Mouse (Mus musculus) liver, embryonic 15.5 days (tissue): ENCODE measurements at regions not wholly inside any gene's neighbourhood (a gene's known extent, or its start where the extent isn't known, plus 50 kb on each side); places are given as distances from the start of the nearest gene placed in this dataset.
A peak's percentile ranks its signal among the peaks of the same experiment; 100 is the strongest.

Experiments
- ATAC-seq: fragments of 200-750 bp; cut with Nextera tagmentation; 2 replicates; pipeline ENCODE4 v1.8.0; 2017; ENCODE audit warnings: moderate number of reproducible peaks, mild to moderate bottlenecking, moderate library complexity; ENCODE audit not compliant: insufficient read depth
- H3K27ac ChIP-seq: fragments of 300-500 bp; sonication (generic); replicated peaks from 2 replicates; pipeline ENCODE4 v1.5.1; 2015; ENCODE audit warnings: mild to moderate bottlenecking, inconsistent platforms
- H3K27me3 ChIP-seq: fragments of 300-500 bp; sonication (generic); 2 replicates; pipeline ENCODE4 v1.6.1; 2015; ENCODE audit warnings: mild to moderate bottlenecking, inconsistent platforms
- H3K36me3 ChIP-seq: fragments of 300-500 bp; sonication (generic); replicated peaks from 2 replicates; pipeline ENCODE4 v1.6.1; 2015; ENCODE audit warnings: moderate library complexity, mild to moderate bottlenecking, inconsistent platforms
- H3K4me1 ChIP-seq: fragments of 300-500 bp; sonication (generic); replicated peaks from 2 replicates; pipeline ENCODE4 v1.6.1; 2015; ENCODE audit warnings: inconsistent platforms
- H3K4me2 ChIP-seq: fragments of 300-500 bp; sonication (generic); 2 replicates; pipeline ENCODE4 v1.6.1; 2015; ENCODE audit warnings: moderate library complexity, mild to moderate bottlenecking, inconsistent platforms
- H3K4me3 ChIP-seq: fragments of 300-500 bp; sonication (generic); replicated peaks from 2 replicates; pipeline ENCODE4 v1.5.1; 2015; ENCODE audit warnings: mild to moderate bottlenecking, inconsistent platforms
- H3K9ac ChIP-seq: fragments of 300-500 bp; sonication (generic); 2 replicates; pipeline ENCODE4 v1.6.1; 2015; ENCODE audit warnings: moderate library complexity, mild to moderate bottlenecking, inconsistent platforms
- H3K9me3 ChIP-seq: fragments of 300-500 bp; sonication (generic); replicated peaks from 2 replicates; pipeline ENCODE4 v1.6.1; 2016; ENCODE audit warnings: inconsistent platforms
- WGBS: fragments of 180-500 bp; shearing (Covaris S2); methylation state at CpG from one replicate; pipeline ENCODE4 v1.1.7; 2015; ENCODE audit warnings: mixed read lengths; ENCODE audit not compliant: insufficient replicate concordance; 5-methylcytosine and 5-hydroxymethylcytosine counted together

GRCm38 (mm10) chr7:67462591-67462990 lies 89.9 kb upstream of the Mef2a start:
- Histone ChIP-seq H3K27ac (no peak overlapping the region), H3K4me1 (peaks cover 47% of the 10 kb centered on the region)
- ATAC-seq = no peak

GRCm38 (mm10) chr7:67461333-67462255 lies 88.9 kb upstream of the Mef2a start:
- Histone ChIP-seq H3K27me3 (no peaks in the 10 kb centered on the region), H3K4me2 (no peak overlapping the region), H3K27ac (no peak overlapping the region), H3K4me3 (no peak overlapping the region), H3K4me1 (peaks cover 47% of the 10 kb centered on the region), H3K9ac (no peak overlapping the region), H3K36me3 (no peaks in the 10 kb centered on the region), H3K9me3 (no peaks in the 10 kb centered on the region)
- 22% methylated on average over 11 of the region's 11 CpGs for WGBS
- peak; percentile 34 for ATAC-seq

More at GRCm38 (mm10) chr7:67462591-67462990, 89.9 kb upstream of the Mef2a start:
- Histone ChIP-seq H3K27me3 (no peaks in the 10 kb centered on the region), H3K4me2 (no peak overlapping the region), H3K9ac (no peak overlapping the region), H3K4me3 (no peak overlapping the region), H3K36me3 (no peaks in the 10 kb centered on the region), H3K9me3 (no peaks in the 10 kb centered on the region)
- WGBS = 33% methylated on average over 9 of the region's 9 CpGs

DNA sequence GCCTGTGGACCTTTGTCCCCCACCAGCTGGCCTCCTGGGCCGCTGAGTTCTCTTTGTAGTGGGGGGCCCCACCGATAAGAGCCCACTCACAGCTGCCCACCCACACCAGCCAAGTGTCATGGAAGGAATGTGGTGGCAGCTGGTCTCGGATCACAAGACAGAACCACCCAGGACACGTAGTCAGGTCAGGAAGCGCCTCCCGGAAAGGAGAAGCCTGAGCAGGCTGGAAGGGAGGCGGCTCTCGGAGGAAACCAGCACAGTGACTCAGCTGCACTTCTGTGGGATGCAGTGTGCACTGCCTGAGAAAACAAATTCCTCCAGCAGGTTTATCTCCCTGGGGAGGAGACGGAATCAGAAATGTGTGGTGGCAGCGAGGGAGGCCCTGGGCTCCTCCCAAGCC lies 87.2 kb upstream of the Mef2a start:
- Histone ChIP-seq H3K9ac (no peak overlapping the region), H3K4me1 (peaks cover 47% of the 10 kb centered on the region), H3K36me3 (no peaks in the 10 kb centered on the region), H3K9me3 (no peaks in the 10 kb centered on the region), H3K27ac (no peak overlapping the region), H3K27me3 (no peaks in the 10 kb centered on the region), H3K4me3 (no peak overlapping the region), H3K4me2 (no peak overlapping the region)
- peak; percentile 19; the same call in 1 of the 2 replicates for ATAC-seq
- 21% methylated on average over 10 of the region's 10 CpGs for WGBS

- Histone ChIP-seq H3K4me1 (peaks cover 44% of the 10 kb centered on the region), H3K27me3 (no peaks in the 10 kb centered on the region), H3K9me3 (no peaks in the 10 kb centered on the region), H3K36me3 (no peaks in the 10 kb centered on the region), H3K4me3 (no peak overlapping the region), H3K9ac (no peak overlapping the region), H3K4me2 (no peak overlapping the region), H3K27ac (no peak overlapping the region)
- ATAC-seq = no peak
- WGBS = 67% methylated on average over 9 of the region's 9 CpGs
Observed at GRCm38 (mm10) chr7:67459209-67459608, 86.6 kb upstream of the Mef2a start.

DNA sequence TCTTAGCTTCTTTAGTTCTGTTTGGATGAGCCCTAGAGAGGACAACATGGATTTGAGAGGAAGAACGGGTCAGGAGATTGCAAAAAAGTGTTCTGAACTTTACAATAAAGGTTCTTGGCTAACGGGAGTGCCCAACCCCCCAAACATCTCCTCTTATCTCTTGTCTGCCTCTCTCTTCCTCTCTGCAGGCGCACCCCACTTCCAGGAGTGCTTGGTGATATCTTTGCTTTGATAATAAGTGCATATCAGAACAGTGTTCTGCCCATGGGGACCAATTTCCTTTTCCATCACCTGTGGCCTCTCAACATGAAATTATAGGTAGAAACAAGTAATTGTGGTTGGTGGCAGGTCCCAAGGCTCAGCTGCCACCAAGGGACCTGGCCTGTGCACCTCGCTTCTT lies 86.0 kb upstream of the Mef2a start:
- peaks cover 39% of the 10 kb centered on the region for H3K4me1 ChIP-seq
- no peak for ATAC-seq
- WGBS = 22% methylated on average over 4 of the region's 4 CpGs
- no peak overlapping the region for H3K9ac ChIP-seq
- H3K9me3 ChIP-seq = no peaks in the 10 kb centered on the region
- no peaks in the 10 kb centered on the region for H3K27me3 ChIP-seq
- H3K36me3 ChIP-seq = no peaks in the 10 kb centered on the region
- H3K4me3 ChIP-seq = no peak overlapping the region
- H3K4me2 ChIP-seq = no peak overlapping the region
- no peak overlapping the region for H3K27ac ChIP-seq

DNA sequence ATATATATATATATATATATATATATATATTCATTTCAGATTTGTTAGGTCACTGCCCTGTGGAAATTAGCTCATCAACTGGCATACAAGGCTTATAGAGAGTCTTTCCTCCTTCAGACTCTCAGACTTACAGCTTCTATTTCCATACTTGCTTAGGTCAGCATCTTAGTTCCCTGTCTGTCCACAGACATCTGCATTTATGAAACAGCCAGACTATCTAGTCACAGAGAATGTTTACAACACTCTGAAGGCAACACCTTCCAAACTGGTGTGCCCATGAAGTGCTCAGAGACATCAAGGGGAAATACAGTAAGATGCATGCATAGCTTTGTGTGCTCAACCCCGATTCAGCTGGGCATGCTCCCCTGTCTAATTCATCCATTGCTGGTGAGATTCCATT lies 85.2 kb upstream of the Mef2a start:
- 65% methylated on average over 1 of the region's 1 CpGs for WGBS
- H3K9ac ChIP-seq = no peak overlapping the region

GRCm38 (mm10) chr7:67456015-67456414 lies 83.4 kb upstream of the Mef2a start:
- Histone ChIP-seq H3K36me3 (no peaks in the 10 kb centered on the region), H3K27ac (no peak overlapping the region), H3K9ac (no peak overlapping the region), H3K4me2 (no peak overlapping the region), H3K4me1 (peaks cover 25% of the 10 kb centered on the region), H3K4me3 (no peak overlapping the region), H3K27me3 (no peaks in the 10 kb centered on the region), H3K9me3 (no peaks in the 10 kb centered on the region)
- WGBS = 55% methylated on average over 4 of the region's 4 CpGs
- no peak for ATAC-seq

More for the DNA sequence above, 85.2 kb upstream of the Mef2a start:
- Histone ChIP-seq H3K4me3 (no peak overlapping the region), H3K9me3 (no peaks in the 10 kb centered on the region), H3K36me3 (no peaks in the 10 kb centered on the region), H3K4me2 (no peak overlapping the region), H3K27me3 (no peaks in the 10 kb centered on the region), H3K27ac (no peak overlapping the region), H3K4me1 (peaks cover 31% of the 10 kb centered on the region)
- ATAC-seq = no peak

DNA sequence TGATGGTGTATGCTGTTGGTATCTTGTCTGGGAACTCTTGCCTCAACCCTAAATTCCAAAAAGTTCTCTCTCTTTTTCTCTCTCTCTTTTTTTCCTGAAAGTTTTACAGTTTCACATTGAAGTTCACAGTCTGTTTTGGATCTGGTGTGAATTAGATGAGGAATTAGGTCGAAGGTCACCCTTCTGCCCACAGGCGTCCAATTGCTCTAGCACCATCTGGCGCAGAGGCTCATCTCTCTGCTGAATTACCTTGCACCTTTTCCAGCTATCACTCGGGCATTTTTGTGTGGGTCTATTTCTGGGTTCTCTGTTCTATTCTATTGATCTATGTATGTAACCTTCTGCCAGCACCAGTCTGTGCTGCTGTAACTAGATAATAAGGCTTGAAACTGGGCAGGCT lies 81.8 kb upstream of the Mef2a start:
- peaks cover 15% of the 10 kb centered on the region for H3K4me1 ChIP-seq
- no peak overlapping the region for H3K4me3 ChIP-seq
- ATAC-seq = no peak
- WGBS = 58% methylated on average over 4 of the region's 4 CpGs
- H3K9ac ChIP-seq = no peak overlapping the region
- H3K27me3 ChIP-seq = no peaks in the 10 kb centered on the region
- H3K27ac ChIP-seq = no peak overlapping the region
- no peaks in the 10 kb centered on the region for H3K36me3 ChIP-seq
- no peaks in the 10 kb centered on the region for H3K9me3 ChIP-seq
- H3K4me2 ChIP-seq = no peak overlapping the region

GRCm38 (mm10) chr7:67451157-67451793 lies 78.6 kb upstream of the Mef2a start:
- Histone ChIP-seq H3K9me3 (no peaks in the 10 kb centered on the region), H3K27ac (no peak overlapping the region)
- ATAC-seq = peak; percentile 37; the same call in 1 of the 2 replicates

GRCm38 (mm10) chr7:67446606-67447005 lies 73.9 kb upstream of the Mef2a start:
- Histone ChIP-seq H3K9ac (no peak overlapping the region), H3K27me3 (no peaks in the 10 kb centered on the region), H3K27ac (no peak overlapping the region), H3K4me1 (peaks cover 17% of the 10 kb centered on the region; the same call in 1 of the 2 replicates), H3K4me3 (no peak overlapping the region), H3K36me3 (no peaks in the 10 kb centered on the region), H3K9me3 (no peaks in the 10 kb centered on the region), H3K4me2 (no peak overlapping the region)
- WGBS = 54% methylated on average over 9 of the region's 9 CpGs
- ATAC-seq = no peak

More at GRCm38 (mm10) chr7:67451157-67451793, 78.6 kb upstream of the Mef2a start:
- Histone ChIP-seq H3K9ac (no peak overlapping the region), H3K36me3 (no peaks in the 10 kb centered on the region), H3K4me1 (peaks cover 7% of the 10 kb centered on the region; the same call in 1 of the 2 replicates), H3K27me3 (no peaks in the 10 kb centered on the region), H3K4me3 (no peak overlapping the region), H3K4me2 (no peak overlapping the region)
- 33% methylated on average over 6 of the region's 6 CpGs for WGBS
